Mouse (Mus musculus) heart, postnatal 25 days (tissue): ENCODE measurements around the gene Clptm1. TPM values are rescaled to one million over a fixed set of nuclear protein-coding genes. Genes with fewer than 3 reads are reported as not detected.

ENCODE experiments used
- DNase-seq: peaks from one replicate; pipeline ENCODE4 v3.0.0; 2022; ENCODE audit warnings: low spot score
- intact Hi-C: fragments of 180-260 bp; cut with DNase I; formaldehyde crosslinking; loops from one replicate; pipeline ENCODE4 v1.15.1; 2025
- total RNA-seq, 2 experiments: library from RNA; stranded (reverse); gene quantifications; 2 replicates each; pipeline ENCODE4 v1.2.3; 2021

Gene Clptm1
- total RNA-seq, 2 experiments from 2014 or later: 65.6 to 72.3 TPM

DNA sequence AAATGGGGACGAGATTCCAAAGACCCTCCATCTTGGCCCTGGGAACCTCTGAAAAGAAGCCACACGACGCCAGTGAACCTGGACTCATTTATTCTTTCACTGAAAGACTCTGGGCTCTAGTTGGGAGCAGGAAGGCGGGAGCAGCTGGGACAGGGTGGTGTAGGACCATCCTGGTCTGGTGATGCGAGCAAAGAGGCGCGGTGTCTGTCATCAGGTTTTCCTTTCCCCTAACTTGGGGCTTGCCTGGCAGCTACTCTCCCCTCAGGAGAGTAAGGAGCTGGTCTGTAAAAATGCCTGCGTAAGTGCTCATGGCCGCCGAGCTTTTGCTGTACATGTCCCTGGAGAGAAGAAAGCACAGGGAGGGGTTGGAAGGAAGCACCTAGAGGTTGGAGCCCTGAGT is 6.7 kb upstream of the Clptm1 start:
- intact Hi-C loops: no loop called here
- no peak for DNase-seq

DNA sequence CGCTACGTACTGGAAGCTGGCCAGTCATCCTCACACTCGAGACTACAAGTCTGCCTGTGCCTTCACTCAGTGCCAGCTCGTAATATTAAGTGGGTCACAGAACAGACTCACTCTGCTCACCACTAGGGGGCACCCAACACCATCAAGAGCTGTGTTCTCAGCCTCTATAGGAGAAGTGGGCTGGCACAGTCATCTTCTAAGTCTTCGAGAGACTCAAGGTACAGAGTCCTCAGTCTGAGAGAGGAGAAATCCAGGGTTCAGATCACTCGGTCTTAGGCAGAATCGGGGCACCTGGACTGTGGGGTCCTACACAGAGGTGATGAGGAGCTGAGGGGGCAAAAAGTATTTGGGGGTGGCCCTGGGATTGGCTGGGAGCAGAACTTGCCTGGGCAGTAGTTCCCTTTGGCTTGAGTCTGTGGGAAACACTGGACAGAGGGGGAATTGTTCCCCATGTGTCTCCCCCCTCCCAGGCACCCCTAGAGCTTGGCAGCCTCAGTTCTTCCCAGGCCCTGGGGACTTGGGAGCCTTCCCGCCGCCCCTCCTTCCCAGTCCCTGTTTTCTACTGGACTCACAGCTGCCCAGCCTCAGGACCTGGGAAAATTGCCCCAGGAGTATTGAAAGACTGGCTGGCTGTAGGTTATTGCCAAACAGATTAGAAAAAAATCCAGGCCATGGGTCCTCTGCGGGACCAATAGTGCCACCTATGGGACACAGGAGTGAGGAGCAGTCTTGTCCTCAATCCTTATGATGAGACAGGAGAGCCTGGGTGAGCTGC is 4.3 kb upstream of the Clptm1 start:
- intact Hi-C loops: loop anchor here (2.0 kb wide), 1 partner anchor 44 kb away; no protein-coding TSS in a partner anchor
- DNase-seq: peak; percentile 79

- intact Hi-C loops: loop anchor here (2.0 kb wide), 1 partner anchor 125 kb away; no protein-coding TSS in a partner anchor
- no peak for DNase-seq
These were observed 2.6 kb upstream of the Clptm1 start for GRCm38 (mm10) chr7:19667434-19667833.

- intact Hi-C loops: loop anchor here (2.0 kb wide), 1 partner anchor 126 kb away; no protein-coding TSS in a partner anchor
These were observed 1.9 kb upstream of the Clptm1 start for GRCm38 (mm10) chr7:19666750-19667149.

DNA sequence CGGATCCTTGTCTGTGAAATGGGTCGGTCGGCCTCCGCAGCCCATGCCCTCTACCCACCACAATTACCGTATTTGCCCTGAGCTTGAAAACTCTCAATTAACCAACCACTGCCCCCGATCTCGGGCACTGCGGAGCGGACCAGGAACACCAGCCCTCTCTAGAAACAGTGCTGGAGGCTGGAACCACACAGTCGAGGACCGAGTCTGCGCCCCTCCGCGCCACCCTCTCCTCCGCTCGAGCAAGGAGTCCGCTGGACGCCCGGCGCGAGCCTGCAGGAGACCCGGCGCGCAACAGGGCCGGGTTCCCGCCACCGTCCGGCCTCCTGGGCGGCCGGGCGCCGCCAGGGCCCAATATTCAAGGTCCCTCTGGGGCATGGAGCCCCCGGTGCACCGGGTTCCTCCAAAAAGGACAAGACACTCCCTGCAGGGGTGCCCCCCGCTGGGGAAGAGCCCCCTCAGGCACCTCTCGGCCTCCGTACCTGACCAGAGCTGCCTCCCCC is 328 bp downstream of the Clptm1 start:
- intact Hi-C loops: no loop called here
- no peak for DNase-seq

More at GRCm38 (mm10) chr7:19666750-19667149, 1.9 kb upstream of the Clptm1 start:
- no peak for DNase-seq

DNA sequence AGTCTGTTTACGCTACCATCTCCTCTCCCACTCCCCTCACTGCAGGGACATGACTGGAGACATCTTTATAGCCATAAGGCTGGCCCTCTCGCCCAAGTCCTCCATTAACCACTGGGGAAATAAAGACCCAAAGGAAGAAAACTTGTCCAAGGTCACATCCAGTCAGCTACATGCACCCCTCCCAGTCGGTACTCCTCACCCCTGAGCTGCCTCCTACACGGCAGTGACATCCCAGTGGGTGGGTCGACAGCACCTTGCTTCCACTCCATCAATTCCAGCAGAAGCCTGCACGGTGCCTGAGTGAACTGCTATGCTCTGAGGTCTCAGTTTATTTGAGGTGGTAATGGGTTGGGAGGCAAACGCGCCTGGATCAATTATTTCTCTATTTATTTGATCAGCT is 893 bp downstream of the Clptm1 start:
- intact Hi-C loops: no loop called here

DNA sequence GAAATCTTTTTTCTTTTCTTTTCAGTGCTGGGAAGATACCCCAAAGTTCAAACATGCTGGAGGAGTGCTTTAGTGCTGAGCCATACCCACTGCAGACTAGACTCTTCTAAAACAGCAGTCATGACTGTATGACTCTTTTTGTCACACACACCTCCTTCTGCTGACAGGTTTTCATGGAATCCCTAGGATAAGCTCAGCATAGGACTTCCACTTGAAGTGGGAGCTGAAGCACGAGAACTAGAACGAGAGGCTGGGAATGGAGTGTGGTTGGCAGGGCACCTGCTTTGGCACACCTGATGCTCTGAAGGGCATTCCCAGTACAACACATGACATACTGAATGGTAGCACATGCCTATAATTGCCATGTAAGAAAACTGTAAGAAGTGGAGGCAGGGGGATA is 12.2 kb downstream of the Clptm1 start:
- intact Hi-C loops: no loop called here
- DNase-seq: no peak

More for the DNA sequence above, 893 bp downstream of the Clptm1 start:
- DNase-seq: no peak

DNA sequence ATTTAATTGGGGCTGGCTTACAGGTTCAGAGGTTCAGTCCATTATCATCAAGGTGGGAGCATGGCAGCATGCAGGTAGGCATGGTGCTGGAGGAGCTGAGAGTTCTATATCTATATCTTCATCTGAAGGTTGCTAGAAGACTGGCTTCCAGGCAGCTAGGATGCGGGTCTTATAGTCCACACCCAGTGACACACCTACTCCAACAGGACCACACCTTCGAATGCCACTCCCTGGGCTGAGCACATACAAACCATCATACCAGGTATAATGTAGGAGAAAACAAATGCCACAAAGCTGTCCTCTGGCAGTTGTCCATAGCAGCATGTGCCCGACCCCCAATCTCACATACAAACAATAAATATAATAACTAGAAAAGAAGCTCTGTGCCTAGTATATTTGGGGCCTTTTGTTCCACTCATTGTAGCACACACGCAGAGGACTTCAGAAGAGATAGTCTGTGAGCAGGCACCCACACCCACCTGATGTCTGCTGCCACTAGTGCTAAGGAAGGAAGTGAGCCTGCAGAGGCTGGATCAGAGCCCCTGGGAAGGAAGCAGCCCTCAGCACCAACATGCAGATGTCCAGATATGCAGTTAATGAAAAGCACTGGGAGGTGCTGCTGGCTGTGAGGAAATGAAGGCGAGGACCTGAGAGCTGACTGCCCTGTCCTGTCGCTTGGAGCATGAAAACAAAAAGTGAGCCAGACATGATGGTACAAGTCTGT is 13.6 kb downstream of the Clptm1 start:
- DNase-seq: no peak
- intact Hi-C loops: no loop called here

GRCm38 (mm10) chr7:19641223-19641622 is 23.6 kb downstream of the Clptm1 start:
- DNase-seq: no peak
- intact Hi-C loops: no loop called here

- intact Hi-C loops: no loop called here
- no peak for DNase-seq
These were observed 29.6 kb downstream of the Clptm1 start for GRCm38 (mm10) chr7:19635074-19635827.

GRCm38 (mm10) chr7:19634591-19634990 is 30.2 kb downstream of the Clptm1 start:
- intact Hi-C loops: no loop called here
- DNase-seq: no peak

GRCm38 (mm10) chr7:19633855-19634254 is 31.0 kb downstream of the Clptm1 start:
- intact Hi-C loops: no loop called here

GRCm38 (mm10) chr7:19633197-19633596 is 31.6 kb downstream of the Clptm1 start:
- DNase-seq: no peak
- intact Hi-C loops: no loop called here

More at GRCm38 (mm10) chr7:19633855-19634254, 31.0 kb downstream of the Clptm1 start:
- no peak for DNase-seq

DNA sequence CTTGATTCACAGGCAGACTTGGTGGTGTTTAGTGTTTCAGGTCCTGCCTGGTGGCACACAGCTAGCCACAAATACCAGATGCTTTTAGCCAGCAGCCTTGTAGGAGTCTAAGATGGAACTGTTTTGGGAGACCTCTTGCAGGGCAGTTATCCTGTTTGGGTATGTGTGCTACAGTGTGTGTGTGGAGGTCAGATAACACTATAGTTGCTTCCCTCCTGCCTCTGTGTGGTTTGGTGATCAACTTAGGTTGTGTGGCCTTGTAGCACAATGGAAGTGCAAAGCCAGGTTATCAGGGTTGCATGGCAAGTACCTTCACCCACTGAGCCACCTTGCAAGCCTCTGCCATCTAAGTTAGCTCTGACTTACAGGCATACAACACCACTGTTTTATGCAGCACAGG is 32.1 kb downstream of the Clptm1 start:
- intact Hi-C loops: no loop called here
- no peak for DNase-seq

- intact Hi-C loops: no loop called here
- no peak for DNase-seq
These were observed 32.6 kb downstream of the Clptm1 start for GRCm38 (mm10) chr7:19632275-19632674.

DNA sequence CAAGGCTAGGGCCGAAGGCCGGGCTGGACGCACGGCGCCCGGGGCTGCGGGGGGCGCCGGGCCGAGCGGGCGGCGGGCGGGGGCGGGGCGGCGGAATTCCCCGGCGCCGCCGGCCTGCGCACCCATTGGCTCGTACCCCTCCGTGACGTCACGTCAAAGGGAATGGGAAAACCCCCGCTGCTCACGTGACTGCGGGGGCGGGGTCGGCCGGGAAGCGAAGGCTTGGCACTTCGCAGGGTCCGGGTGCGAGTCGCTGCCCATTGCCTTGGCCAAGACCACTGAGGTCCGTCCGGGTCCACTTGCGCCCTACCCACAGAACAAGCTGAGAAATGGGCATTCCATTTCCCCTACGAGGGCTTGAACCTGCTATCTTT is 35.5 kb downstream of the Clptm1 start, which contains the start of gene Relb:
Gene Relb (minus strand): TSS at position 78 of the 374 bp plus-strand sequence.
- peak; percentile 75 for DNase-seq
- intact Hi-C loops: no loop called here

DNA sequence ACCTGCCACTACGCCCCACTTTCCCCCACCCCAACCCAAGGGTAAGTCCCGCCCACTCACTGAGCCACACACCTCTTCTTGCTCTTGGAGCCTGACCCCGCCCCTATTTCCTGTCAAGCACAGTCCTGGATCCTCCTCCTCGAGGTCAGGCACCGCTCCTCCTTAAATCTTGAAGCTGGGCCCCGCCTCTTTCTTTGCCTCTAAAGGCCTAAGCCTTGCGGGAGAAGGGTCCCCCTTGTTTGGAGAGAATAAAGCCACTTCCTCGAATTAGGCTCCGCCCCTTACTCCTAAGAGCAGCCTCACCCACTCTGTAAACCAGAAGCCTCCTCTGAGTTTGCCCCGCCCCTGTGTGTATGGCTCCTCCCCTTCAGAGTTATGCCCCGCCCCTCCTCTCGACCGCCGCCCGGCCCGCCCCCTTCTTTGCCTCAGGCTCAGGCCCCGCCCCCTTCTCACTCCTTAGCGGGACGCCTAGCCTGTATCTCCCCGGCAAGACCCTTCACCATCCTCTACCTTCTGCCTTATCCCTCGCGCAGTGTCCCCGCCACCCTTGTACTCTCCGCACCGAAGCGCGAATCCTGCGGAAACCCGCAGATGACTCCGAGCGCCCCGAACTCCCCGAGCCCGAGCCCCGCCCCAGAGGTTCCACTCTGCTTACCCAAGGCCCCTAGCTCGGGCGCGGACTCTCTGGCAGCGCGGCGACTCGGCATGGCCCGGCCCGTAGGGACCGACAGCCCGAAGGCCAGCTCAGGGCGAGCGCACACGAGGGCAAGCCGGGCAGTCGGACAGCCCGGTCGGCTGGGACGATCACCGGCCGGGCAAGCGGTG is 36.1 kb downstream of the Clptm1 start:
- intact Hi-C loops: no loop called here
- DNase-seq: peak; percentile 93

- intact Hi-C loops: no loop called here
- no peak for DNase-seq
These were observed 36.7 kb downstream of the Clptm1 start for GRCm38 (mm10) chr7:19628192-19628535.

- no peak for DNase-seq
- intact Hi-C loops: no loop called here
These were observed 37.1 kb downstream of the Clptm1 start for GRCm38 (mm10) chr7:19627721-19628120.
